Mouse (Mus musculus): Measurements from ENCODE around the gene Sptbn1.

DNA sequence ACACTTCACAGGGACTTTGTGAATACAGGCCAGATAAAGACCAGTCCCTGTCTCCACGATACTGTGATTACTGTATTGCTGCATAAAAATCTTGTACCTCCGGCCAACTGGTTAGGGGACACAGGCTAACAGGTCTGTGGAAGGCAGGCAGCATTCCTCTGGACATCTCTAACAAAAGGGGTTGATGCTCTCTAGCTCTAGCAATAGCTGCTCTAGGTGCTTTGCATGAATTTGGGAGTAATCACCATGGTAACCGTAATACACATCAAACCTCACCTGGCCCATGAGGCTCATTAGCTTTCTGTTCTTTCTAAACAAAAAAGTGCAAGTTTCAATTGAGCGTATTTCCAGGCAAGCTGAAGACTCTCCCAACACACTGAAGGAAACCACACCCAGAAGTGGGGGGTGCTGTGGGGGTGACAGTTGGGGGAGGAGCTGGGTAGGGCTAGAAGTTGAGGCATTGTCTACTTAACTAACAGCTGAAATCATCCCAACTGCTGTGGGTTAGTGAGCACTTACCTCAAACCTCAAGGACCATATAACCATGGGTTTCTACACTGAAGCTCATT lies 81.0 kb downstream of the Sptbn1 start:
- no peak for TF ChIP-seq CTCF (IDR thresholded peaks at IDR 0.05; ENCODE audit: insufficient read depth, low read length)
- TF ChIP-seq POLR2A (IDR thresholded peaks at IDR 0.05; ENCODE audit: borderline replicate concordance, extremely low read depth, low read depth, low read length) = no peak

All from lung, adult 2 months (tissue).